Mouse (Mus musculus) kidney, adult 11 months (tissue): ENCODE data around the gene Unc50.

Experiments
- DNase-seq: peaks from one replicate; pipeline ENCODE4 v3.0.0; 2022

The Unc50 gene

DNA sequence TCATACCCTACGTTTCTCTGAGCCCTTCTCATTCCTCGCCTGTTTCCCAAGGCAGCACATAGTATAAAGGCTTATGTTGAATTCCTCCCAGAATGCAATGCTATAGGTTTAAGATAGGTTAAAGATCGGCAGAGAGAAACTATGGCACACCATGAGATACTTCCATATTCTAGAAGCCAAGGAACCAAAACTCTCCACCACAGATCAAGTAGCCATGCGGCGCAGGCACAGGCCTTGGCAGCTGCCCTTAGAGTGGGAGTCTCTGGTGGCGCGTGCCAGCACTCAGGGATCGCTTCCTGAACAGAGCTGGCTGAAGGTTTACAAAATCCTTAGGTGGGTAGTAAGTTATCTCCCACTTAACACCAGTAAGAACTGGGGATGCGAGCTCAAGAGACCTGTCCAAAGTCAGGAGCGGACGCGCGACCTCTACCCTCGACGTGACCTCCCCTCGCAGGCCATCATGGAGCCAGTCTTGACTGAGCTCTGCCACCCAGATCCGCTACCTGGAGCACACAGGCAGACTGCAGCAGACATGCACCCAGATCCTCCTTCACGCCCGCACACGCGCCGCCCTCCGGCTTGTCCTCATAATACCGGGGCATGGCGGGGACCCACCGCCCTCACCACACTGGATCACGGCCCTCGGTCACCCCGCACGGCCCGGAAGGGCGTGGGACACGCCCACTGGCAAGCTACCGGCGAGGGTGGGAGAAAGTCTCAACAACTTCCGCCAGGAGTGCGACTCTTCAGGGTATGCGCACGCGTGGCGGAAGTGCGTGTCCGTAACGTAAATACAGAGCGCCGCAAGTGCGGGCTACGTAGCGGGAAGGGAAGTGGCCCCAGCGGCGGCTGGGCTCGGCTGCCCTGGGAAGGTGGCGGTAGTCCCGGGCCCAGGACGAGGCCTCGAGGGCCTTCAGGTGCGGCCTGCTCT, at the start of gene Unc50, which contains the start of gene Coa5:
TSS of gene Unc50 (plus strand) at position 774 of the 931 bp plus-strand sequence.
TSS of gene Coa5 (minus strand) at position 738 of the 931 bp plus-strand sequence.
- DNase-seq, result peak; percentile 95

DNA sequence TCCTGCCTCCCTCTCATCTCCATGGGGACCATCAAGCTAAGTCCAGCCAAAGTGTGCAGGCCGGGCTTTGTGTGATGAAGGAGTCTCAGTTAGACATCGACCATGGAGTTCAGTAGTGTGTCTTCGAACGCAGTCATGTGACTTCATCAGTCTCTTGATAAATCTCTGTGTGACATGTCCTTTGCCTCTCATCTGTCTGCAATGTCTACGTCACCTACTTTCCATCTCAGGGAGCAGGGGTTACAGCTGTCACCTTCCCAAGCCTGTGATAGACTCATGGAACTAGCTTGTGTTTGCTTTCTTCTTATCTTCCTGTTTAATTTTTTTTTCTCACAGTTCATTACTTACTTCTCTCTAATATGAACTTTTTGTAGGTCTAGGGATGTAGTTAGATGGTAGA, 49.0 kb upstream of the Unc50 start:
- no peak for DNase-seq

DNA sequence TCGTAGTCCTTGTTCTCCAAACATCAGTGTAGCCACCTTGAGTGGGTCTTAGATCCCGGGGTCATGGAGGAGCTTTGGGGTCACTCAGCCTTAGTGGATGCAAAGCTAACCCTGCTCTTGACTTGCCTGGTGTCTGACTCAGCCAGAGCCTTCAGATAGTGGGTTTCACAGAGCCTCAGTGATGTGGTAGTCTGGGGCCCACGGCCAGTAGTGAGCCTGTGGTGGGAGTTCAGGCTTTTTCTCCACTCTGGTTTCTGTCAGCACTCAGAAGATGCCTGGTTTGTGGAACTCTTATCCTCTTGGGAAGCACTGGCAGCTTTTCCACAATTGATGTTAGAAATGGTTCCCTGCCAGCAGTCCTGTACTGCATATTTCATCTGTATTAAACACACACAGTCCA, 45.6 kb upstream of the Unc50 start:
- no peak for DNase-seq

DNA sequence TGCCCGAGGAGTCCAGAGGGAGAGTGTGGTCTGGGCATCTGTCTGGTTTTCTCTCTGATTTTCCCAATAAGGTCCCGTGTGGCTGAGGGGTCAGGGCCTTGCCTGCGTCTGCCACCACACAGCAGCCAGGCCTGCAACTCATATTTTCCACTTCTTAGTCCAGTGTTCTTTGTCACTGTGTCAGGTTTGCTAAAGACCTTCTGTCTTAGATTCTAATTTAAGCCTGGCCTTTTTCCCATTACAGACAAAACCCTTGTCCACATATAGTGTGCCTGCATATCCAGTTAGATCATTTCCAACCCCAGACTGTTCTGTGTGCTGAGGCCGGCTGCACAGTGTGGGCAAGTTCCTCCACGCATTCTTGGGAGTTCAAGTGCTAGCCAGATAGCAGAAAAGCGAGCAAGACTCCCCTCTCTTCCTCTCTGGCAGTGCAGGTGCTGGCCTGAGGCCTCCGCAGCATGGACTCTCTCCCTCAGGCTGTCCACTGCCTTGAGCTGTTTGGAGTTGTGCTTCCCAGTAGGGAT, 43.4 kb upstream of the Unc50 start:
- DNase-seq, result no peak

DNA sequence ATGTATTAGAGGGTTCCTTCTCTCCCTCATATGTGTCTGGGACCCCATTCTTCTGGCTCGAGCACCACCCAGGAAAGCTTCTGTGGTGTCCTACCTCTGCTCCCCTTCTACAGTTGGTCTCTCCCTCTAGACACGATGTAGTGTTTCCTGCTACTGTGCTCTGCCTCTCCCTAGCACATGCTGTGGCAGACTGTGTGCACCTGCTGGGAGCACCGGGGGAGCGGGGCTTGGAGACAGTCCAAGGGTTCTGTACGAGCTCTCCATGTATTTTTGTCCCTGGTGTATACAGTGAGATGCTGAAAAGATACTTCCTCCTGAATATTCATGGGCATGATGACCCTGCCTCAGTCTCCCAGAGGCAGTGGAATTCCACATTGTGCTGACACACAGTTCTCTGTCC, 36.8 kb upstream of the Unc50 start:
- DNase-seq, result no peak

DNA sequence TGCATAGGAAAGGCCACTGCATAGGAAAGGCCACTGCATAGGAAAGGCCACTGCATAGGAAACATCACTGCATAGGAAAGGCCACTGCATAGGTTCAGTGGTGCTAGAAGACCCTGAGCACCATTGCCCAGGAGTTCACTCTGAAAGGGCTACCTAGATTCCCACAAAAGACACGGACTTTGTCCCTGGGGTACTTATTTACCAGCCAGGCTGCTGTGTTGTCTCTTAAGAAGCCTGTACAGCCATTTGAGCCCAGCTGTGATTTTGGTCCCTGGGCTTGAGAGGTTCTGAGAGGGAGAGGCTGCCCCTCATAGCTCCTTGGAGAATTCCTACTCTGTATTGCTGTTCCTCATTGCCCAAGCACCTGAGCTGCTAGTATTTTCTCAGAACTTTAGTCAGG, 33.5 kb upstream of the Unc50 start:
- DNase-seq, result peak; percentile 61

DNA sequence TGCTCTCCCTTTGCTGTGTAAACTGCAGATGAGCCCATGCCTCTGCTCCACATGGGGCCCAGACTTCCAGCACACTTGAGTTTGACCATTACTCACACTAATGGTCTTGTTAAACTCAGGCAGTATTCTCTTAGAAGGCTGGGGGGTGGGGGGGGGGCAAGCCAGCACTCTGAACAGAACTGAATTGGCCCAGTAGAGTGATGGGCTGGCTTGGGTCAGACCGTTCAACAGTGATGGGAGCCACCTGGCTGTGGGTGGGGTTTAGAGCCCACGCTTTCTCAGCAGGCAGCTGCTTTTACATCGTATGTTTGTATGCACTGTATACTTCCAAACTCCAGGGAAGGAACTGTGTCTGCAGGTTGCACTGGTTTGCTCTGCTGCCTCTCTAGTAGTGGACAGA, 31.0 kb upstream of the Unc50 start:
- DNase-seq, result no peak

DNA sequence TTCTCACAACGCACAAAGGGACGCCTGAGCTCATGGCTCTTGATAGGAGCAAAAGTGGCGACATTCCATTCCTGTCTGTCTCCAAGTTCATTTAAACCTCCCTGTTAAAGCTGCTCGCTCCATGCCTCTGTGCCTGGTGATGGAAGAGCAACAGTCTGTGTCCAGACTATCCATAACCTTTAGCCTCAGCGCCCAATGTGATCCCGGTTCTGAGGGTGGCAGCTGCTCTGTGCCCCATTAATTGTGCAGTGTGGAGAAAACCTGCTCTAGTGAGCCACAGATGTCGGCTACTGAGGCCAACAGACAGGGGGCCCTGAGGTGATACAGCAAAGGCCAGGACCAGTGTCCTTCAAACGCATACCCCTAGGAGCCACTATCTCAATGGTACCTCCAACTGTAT, 30.2 kb upstream of the Unc50 start:
- DNase-seq, result no peak

DNA sequence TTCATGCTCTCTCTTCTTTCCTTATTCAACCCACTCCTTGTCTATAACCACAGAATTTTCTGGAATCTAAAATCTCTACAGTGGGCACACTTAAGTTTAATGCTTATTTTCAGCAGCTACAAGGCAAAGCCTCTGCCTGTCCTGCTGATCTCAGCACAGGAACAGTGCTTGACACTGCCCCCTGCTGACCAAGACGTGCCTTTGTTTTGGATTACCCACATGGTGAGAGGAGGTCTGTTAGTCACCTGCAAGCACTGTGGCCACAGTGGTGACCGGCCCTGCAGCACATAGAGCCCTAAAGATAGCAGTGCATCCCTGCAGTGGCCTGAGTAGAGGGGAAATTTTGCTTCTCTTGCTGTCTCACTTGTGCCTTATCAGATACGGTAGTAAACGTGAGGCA, 28.3 kb upstream of the Unc50 start:
- DNase-seq, result peak; percentile 27

DNA sequence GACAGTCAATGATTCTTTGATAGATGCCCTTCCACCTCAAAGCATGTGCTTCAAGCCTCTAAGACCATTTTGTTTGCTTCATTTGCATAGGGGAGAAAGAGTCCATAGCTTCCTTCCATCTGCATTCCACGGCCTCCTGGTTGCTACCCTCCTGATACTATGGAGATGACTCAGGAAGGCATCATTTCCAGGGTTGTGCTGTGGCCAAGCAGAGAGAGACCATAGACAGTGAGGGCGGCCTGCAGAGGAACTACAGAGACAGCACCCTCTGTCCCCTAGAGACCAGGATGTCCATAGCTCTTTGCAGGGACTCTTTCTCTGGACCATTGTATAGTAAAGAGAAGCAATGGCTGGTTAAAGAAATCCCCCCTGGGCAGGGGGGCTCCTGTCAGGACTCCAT, 24.8 kb upstream of the Unc50 start:
- no peak for DNase-seq

DNA sequence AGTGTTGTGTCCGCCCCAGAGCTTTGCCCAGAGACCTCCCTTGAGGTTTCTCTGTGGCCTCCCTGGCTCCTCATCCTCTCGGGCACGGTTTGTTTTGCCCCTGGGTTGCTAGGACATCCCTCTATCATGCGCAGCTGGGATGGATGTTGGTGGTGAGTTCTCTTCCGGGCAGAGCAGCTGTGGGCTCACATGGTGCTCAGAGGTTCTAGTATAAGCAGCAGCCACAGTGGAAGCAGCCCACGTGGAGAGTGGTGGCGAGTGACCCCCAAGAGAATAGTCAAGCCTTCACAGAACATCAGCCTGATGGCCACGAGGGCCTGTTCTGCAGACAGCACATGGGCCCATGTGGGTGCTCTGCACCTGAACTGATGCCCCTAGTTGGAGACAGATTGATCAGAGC, 22.7 kb upstream of the Unc50 start:
- no peak for DNase-seq

DNA sequence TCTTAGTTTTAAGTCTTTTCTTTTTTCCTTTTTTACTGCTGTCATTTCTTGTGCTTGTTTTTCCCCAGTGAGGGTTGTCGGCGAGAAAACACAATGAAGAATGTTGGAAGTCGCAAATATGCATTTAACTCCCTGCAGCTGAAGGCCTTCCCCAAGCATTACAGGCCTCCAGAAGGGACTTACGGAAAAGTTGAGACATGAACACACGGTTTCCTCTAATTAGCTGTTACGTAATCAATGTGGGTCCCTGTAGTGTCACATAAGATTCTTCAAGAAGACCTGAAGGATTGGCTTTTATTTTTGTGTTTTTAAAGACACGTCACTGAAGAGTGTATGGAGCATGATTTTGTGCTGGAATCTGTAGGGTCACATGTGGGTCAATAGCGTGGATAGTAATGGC, 21.9 kb upstream of the Unc50 start:
- no peak for DNase-seq

DNA sequence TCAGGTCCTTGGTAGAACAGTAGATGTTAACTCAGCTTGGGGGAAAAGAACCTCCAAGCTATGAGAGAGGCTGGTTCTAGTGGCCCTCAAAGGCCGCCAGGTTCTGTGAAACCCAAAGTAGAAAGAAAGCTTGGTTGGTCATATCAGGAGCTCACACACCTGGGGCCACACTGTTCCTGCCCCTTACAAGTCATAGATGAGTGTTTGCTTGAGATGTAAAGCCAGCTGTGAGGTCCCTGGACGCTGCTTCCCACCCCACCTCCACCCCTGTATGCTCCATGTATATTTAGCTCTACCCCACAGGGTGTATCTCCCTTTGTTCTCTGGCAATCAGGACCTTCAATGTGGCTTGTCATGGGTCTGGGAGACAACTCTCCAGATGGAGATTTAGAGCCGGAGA, 21.3 kb upstream of the Unc50 start:
- DNase-seq, result no peak

DNA sequence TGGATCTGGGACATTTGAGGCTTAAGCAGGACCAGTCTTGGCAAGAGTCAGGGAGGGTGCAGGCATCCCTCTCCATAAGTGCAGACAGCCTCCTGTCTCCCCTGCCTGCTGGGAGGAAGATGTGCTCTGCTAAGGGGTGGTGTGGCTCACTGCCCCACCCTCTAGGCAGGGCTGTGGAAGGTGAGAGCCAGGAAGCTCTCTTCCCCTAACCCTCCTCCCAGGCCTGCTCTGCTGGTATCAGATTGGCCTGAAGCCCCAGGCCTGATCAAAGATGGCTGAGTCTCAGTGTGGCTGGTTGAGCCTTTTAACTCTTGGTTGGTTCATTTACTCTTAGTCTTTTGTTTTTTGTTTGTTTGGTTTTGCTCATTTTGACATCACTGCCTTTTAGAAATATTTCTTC, 20.3 kb upstream of the Unc50 start:
- DNase-seq, result no peak

DNA sequence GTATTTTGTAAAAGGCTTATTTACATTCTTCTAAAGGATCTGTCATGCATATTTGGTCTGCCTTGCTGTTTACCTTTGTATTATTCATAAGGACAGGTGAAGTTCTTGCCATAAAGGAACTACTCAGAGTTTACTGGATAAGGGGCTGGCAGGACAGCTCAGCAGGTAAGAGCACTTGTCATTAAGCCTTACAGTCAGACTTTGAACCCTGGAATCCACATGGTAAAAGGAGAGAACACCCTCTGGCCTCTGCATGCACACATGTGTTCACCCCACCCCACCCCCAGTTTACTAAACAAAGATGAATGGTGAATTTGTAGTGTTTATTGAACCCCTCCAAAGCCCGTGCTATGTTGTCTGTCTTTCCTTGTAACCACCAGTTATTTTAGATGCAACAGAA, 14.5 kb upstream of the Unc50 start:
- DNase-seq, result no peak

DNA sequence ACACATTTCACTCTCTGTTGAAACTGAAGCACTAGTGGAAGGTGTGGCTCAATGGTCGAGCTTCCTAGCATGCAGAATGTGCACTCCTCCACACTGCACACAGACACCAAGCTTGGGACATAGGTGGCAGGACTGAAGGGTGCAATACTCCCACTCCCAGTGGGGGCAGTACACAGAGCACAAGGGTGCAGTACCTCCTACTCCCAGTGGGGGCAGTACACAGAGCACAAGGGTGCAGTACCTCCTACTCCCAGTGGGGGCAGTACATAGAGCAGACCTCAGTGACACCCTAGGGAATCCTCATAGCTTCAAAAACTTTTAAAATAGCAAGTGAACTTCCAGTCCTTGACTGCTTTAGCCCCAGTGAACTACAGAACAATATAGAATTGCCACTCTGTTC, 10.5 kb upstream of the Unc50 start:
- no peak for DNase-seq

DNA sequence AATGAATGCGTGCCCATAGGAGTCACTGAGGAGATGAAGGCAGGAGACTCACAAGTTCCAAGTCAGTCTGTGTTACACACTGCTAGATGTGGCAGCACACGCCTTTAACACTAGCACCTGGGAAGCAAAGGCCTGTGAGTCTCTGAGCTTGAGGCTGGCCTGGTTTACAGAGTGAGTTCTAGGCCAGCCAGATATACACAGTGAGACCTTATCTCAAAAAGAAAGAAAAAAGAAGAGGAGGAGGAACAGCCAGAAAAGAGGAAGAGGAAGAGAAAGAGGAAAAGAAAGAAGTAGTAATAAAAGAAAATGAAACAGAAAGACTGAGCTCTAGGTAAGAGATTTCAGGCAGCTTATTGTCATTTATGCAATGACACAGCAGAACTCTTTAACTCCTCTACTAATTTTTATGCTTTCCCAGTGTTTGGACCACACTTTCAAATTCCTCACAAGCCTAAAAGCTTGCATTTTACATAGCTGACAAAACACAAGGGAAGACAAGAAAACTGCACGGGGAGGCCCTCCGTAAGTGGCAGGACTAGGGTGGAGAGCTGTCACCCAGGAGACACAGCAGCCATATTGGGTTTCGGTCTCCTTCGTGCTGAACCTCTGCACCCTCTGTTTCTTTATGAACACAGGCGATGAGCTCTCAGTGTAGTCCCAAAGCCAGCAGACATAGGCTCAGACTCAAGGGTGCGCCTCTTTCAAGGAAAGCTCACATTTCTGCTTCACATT, 2.6 kb upstream of the Unc50 start:
- DNase-seq, result no peak

DNA sequence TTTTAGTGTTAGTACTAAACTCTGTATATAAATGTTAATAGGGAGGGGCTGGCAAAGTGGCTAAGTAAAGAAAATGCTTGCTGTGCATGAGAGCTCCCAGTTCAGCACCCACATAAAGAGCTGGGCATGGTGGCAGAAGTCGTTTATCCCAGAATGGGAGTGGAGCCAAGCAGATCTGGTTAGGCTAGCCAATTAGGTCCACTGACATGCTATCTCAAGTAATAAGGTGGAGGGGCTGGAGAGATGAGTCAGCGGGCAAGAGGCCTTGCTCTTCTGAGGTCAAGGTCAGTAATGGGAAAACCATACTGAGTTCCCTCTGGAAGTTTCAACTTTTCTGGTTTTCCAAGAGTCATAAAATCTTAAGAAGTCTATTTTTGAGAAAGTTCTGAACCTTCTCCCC, 1.0 kb upstream of the Unc50 start:
- no peak for DNase-seq

DNA sequence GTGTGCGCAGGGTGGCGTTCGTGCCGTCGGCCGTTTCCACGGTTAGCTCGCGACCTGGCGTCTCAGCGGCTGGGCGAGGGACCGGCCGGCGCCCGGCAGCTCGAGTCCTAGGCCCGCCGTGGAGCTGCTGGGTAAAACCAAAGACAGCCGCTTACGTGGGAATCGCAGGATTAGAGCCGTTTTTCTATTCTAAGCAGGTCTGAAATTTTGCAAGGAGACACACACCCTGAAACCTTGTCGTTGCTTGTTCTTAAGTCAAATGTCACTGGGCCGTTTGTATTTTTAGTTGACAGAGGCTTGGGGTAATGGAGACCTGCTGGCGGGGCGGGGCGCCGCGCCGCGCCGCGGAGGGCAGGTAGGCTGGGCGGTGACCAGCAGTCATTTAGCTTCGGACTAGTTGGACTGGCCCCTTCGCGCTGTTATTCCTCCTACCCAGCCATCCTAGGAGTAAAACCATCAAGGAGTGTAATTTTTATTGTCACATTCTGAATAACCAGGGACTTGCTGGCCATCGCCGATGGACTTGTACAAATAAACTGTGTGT, 430 bp downstream of the Unc50 start:
- no peak for DNase-seq

DNA sequence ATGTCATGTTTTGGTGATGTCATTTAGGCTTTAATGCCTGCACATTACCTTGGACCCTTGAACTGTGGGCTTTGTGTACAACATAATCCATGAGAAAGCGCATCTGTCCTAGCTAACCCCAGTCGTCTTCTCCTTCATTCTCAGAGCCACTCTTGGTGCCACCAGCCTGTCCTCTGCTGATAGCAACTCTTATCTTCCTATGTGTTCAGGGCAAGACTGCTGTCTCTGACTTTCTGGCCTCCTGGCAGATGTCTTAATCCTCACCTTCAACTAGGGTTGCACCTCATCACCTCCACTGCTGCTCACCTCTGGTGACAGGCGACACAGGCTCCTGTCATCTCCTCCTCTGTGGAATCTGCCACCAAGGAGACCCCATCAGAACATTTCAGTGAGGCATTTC, 6.5 kb downstream of the Unc50 start:
- no peak for DNase-seq

DNA sequence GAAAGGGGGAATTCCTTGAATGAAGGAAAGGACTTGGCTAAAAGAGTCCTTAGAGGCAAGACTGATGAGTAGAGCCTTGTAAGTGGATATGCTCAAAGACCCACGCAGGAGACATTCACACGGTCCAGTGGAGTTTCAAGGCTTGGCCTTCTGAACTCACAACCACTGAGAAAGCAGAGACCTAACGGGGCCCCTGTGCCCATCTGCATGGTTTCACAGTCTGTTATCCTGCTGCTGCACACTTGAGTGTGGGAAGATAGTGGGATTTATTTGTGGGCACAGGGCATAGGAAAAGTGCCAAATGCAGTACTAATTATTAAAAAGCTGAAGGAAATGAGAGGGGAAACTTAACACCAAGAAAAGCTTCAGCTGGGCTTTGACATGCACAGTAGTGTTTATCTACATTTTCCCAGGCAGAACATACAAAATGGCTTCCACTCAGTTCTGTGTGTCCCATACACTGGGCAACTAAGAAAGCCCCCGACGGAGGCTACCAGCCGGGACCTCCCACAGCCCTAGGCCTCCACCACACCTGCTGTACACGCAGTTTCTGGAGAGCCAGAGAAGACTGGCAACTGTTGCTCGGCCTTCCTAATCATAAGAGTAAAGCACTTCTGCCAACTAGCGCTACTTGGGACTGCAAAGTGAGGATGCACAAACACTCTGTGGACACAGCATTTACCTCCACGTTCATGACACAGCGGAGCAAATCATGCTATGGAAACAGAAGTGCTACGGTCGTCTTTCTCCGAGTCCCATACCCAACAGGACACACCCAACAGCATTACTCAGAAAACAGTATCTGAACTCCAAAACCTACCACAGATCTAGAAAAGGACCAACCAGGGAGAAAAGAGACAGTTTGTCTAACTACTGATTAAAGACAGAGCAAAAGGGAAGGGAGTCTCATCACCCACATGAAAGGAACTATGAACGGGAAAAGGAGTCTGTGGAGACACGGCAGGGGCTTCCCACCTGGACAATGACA, 13.2 kb downstream of the Unc50 start:
- no peak for DNase-seq

DNA sequence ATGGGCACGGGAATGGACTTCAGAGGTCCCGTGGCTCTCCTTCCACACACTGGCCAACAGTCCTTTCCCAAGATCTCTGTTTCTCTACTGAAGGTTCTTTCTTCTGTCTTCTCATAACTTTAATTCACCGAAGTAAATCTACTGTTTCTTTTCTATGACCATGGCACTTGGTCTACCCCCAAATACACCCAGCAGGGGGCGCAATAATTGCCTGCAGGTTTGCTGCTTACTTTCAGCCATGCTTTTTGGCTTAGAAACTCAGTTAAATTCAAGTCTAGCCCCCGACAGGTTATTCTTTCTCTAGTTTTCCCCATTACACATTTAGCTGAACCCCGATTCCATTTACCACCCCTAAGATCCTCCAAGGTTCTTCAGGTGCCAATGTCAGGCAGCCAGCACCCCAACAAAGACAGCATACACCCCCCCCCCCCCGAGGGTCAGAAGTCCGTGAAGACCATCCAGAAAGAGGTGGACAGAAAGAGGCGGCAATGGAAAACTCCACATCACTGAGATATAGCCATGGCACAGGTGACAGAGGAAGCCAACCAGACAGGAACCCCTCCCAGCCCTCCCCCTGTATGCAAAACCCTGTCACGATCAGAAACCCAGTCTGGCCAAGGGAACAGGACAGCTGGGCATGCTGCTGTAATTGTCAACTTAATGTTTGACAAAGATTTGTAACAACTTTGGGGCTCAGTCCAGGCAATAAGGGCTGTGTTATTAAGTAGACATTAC, 18.6 kb downstream of the Unc50 start:
- DNase-seq, result peak; percentile 19
